Mouse (Mus musculus) spleen, adult 12 weeks (tissue): ENCODE data around the gene Camta1.

ENCODE experiments used
- DNase-seq: peaks from one replicate; pipeline ENCODE4 v3.0.0; 2022; ENCODE audit warnings: low spot score

The Camta1 gene

DNA sequence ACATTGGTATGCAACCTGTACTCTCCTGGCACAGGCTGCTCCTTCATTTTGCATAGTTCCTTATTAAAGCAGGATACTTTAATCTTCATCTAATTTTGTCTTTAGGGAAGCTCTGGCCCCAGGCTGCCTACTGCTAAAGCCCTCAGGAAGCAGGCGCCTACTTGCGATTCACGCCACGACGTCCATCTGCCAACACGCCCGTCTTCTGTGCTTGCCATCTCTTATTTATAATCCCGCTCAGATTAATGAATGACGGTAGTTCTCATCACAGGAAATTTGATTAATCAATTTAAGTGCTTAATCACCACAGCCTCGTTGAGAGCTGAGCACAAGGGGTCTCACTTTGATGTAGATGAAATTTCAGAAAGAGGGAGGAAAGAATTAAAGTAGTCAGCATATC, 546.0 kb downstream of the Camta1 start:
- DNase-seq = no peak

DNA sequence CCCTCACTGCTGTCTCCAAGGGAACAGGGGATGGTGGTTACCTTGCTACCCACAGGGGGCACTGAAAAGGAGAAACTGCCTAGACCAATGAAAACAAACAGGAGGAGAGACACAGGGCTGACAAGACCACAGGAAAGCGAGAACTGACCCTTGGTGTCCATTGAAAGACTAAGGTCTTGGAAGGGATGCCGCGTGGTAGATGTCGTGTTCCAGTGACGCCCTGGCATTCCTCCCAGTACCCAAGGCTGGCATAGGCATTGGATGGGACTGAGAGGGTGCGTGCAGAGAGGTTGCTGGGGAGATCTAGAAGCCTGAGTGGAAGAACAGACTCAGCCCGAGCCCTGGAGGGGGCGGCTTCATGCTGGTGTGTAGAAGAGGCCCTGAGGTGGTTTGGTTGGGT, 550.9 kb downstream of the Camta1 start:
- DNase-seq = no peak

DNA sequence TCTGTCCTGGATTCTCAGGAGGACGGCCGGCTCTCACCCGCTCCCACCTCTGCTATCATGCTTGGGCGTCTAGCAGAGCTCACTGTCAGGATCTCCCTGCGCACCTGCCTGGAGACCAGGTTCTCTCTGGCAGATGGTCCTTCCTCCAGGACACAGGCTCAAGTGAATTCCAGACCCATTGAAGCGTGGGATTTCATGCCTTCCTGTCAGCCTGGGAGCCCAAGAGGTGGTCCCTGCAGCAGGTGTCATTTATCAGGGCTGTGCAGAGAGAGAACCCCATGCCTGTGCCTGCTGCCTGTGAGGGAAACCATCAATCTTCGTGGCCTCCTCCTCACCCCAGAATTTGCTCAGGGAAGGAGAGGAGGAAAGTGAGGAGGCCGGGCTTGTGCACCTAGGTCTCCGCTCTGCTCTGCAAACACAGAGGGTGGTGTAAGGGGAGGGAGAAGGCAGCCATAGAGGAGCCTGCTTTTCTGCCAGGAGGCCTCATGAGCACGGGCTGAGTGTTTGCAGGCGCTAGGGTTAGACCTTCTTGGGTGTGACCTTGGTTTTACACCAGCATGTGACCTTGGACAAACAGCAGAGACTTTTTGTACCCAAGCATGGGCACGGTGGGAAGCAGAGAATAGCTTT, 551.5 kb downstream of the Camta1 start:
- no peak for DNase-seq

DNA sequence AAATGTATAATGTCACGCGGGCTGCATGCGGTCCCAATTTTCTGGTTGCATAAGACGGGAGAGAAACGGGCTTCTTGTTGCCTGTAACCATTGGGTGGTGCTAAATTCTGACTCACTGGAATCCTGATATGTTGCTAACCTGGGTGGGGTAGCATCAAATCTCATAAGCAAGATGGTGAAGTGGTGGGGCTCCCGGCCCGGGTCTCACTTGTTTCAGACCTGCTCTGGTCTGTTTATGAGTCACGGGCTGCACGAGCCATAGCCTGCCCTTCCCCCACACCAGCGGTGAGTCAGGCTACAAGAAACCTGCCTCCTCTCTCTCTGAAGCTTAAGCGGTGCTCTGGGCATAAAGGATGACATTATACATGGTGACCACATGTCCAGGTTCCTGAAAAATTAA, 554.8 kb downstream of the Camta1 start:
- DNase-seq = no peak

DNA sequence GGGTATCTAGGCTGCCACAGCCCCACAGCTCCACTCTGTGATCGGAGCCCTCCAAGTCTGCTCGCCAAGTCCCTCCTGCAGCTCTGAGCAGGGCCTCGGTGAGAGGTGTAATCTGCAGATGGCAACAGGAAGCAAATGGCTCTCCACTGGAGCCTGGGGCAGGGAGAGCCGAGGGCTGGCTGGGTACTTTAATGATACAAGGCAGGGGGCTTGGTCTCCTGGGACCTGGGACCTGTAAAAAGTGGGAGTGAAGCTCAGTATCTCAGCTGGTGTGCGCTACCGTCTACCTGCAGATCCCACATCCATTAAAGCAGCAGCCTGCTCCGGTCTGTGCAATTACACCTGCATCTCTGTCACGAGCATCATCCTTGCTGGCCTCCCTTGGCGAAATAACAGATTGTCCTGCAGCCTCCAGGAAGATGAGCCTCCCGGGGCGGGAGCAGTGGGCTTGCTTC, 555.3 kb downstream of the Camta1 start:
- DNase-seq = no peak

DNA sequence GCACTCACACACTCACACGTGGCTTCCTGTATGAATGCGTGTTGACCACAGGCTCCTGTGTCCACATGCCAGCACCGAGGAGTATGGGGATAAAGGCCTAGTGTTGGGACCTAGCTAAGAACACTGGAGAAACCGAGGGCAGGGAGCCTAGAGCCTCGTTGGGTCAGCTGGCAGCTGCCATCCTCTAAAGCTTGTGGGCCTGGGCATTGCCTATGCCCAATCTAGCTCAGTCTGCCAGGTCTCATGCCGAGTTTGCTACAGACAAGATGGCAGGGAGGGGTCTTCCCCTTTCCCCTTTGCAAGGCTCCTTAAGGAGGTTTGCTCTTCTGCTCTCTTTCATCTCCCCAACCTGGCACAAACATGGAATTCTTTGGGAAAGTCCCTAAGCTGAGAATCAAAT, 555.9 kb downstream of the Camta1 start:
- DNase-seq = no peak

DNA sequence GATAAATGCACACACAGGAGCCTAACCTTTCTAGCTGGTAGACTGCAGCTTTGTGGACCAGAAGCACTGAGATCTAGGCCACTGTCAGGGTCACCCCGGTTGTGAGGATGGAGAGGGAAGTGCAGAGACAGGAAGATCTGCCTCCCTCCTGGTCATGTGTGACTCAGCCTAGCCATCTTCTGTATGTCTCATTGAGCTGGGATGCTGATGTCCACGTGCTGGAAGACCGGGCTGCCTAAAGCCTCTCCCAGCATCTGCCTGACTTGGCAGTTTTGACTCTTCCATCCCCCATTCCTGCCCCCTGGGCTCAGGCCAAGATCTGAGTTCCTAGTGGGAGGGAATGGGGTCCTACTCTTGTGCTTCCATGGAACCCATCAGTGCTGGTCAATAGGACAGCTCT, 557.7 kb downstream of the Camta1 start:
- no peak for DNase-seq

DNA sequence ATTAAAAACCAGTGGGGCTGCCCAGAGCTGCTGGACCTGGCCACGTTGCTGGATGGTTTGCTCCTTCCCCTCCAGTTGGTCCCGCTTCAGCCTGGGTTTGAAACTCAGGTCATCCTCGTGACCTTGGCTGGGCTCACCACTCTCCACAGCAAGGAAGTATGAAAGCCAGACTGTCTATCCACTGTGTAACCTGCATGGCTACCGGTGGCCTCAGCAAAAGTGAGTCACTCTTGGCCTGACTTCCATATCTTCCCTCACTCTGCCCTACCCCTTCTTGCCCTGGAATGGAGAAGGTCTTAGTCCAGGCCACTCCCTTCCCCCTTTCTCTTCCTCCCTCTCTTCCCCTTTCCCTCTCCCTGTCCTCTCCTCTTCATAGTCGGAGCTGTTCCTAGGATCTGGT, 558.2 kb downstream of the Camta1 start:
- no peak for DNase-seq

DNA sequence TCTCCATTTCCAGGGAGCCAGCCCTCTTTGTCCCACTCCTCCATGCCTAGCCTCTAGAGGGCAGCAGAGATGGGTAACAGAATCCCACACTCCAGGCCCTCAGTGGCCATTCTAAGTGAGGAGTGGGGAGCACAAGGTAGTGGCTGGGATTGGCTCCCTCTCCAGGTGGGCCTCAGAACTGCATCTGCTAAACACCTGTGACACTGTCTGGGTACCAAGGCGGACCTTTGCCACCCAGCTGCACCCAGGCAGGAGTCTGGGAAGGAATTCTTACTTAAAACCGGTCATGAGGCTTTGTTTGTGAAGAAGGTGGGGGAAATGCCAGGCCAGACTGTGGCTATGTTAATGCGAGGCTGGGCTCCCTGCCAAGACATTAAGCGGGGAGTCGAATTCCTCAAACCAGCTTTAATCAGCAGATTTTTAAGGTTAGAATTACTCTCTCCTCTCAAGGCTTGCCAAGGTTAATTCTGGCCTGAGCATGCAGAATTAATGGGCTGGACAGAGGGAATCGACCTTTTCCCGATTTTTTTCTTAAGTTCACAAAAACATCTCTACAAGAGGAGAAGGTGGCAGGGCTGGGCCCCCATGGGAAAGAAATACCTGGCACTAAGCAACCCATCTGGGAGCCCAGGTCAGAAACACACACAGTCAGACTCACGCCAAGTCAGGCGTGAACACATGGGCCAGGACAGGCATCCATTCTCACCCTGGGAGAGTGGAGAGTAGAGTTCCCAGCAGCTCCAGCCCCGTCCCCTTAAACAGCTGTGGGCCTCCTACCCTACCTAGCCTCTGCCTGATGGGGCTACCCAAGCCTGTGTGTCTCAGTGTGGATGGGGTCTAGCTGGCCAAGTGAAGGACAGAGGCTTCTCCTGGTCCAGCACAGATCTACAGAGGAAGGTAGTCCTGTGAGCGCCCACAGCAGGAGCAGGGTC, 559.2 kb downstream of the Camta1 start:
- DNase-seq = no peak

DNA sequence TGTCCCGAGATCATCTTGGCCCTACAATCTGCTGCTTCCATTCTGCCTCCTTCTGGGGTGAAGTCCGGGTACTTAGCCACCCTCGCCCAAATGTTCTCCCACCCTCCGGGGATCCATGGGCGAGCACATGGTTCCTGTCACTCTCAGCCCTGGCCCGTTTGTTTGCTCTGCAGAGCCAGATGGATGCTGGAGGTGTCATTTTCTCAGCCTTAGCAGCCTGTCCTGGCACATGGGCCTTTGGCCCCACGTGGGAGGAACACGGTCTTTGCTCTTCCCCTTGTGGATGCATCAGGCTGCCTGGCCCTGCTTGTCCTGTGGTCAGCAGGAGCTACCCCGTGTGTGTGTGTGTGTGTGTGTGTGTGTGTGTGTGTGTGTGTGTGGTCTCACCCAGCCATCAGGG, 560.3 kb downstream of the Camta1 start:
- DNase-seq = no peak

DNA sequence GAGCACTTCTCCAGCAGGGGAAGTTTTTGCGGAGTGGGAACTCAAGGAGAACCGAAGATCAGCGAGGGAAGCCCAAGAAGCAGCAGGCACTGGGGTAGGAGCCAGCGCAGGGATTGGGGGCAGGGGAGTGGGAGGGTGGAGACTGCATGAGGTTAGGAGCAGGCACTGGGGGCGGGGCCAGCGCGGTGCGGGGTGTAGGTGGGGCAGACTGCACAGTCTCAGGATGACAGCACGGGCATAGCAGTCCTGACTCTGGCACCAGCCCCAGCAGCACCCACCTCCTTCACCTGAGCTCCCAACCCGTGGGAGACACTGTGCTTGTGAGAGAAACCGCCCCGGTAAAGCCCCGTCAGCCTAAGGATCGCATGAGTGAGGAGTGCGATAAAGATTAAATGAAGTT, 561.0 kb downstream of the Camta1 start:
- DNase-seq = no peak

DNA sequence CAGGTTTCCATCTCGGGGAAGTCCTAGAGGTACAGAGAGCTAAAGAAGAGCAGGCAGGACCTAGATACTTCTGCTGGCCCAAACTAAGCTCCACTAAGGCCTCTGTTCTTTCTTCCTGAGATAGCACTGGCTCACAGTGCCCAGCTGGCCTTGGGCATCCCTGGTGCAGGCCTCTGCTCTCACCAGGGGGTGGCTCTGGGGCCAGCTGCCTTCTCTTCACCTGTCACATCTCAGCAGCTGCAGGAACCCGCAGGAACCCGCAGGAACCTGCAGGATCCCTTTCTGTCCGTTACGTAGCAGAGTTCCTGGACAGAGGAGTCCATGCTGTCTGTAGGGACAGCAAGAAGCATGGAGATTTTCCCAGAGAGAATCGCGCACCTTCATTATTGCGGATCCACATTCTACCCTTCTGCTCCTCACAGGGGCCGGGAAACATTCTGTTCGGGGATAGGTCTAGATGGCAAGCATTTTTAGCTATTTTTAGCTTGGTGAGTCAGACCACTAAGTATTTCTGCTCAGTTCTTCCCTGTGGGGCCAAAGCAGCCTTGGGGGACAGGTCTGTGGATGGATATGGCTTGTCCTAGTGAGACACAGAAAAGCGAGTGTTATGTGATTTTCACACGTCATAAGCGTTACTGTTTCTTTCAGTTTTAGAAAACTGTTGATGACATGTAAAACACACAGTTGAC, 566.0 kb downstream of the Camta1 start:
- DNase-seq = no peak

DNA sequence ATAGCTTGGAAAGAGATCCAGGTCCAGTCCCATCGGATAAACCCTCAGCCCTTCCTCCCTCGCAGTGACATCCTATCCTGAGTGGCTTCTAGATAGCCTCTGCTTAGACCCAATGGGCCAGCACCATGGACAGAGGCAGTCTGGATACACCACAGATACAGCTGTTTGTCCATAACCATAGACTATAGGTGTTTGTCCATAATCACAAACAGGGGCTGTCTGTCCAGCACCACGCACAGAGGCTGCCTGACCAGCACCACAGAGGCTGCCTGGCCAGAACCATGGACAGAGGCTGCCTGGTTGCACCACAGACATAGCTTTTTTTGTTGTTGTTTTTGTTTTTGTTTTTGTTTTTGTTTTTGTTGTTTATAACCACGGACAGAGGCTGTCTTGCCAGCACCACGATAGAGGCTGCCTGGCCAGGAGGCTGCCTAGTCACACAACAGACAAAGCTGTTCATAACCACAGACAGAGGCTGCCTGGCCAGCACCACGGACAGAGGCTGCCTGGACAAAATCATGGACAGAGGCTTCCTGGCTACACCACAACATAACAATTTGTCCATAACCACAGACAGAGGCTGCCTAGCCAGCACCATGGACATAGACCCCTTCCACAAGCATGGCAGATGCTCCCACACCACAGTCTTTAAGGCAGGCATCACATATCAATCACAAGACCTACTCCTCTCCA, 572.6 kb downstream of the Camta1 start:
- DNase-seq = no peak

DNA sequence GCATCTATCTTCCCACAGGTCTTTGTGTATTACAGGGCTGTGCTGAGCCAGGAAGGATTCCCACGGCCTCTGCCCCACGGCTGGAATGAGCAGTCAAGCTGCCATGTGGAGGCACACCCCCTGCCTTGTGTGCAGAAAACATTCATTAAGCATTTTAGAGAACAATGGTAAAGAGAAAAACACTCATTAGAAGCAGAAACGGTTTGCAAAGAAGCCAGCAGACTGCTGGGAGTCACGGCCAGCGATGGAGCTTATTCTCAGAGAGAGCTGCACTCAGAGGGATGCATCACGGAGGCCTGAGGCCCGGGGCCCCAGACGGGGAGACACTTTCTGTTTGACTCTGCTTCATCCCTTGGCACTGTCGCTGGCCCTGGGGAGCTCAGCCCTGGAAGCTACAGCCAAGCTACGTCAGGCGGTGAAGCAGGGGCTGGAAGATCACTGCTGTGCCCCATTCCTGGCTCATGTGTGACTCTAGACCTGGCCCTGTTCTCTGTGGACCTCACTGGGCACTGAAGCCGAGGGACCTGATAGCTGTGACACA, 575.7 kb downstream of the Camta1 start:
- no peak for DNase-seq

DNA sequence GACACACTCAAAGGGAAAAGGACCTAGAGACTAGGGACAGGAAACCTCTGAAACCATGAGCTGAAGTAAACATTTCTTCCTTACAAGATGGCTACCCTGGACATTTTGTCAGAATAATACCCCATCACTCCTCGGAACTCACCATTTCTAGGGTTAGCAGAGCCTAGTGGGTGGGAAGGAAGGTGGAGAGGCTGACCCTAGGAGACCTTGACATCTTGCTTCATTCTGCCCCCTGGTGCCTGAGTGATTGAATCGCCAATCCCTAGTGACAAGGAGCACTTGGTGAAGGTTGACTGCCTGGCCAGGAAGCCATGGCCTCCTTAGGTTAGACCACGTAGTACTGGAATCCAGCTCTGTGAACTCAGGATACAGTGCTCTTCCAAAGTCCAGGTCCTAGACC, 576.2 kb downstream of the Camta1 start:
- no peak for DNase-seq

DNA sequence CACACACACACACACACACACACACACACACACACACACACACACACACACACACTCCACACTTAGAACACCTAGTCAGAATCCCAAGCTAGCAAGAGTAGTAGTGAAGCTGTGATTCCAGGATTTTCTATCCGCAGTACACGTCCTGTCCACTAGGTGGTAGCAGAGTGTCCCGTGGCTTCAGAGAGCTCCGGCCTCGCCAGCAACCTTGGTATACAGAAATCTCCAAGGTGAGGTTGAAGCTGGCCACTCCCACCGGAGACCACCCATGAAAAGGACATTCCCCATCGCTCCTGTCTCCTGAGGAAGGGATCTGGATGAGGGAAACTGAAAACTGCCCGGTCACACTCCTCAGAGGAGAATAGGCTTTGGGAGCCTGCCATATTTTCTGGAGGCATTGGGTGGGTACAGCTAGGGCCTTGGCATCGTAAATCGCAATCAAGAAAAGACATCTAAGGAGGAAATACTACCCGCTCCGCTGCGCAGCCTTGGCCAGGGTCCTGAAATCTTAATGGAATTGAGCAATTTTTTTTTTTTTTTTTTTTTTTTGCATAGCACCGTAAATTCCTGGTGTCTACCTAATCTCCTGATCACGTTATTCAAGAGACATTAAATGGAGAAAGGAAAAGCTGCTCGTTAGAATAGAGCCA, 578.5 kb downstream of the Camta1 start:
- DNase-seq = no peak

DNA sequence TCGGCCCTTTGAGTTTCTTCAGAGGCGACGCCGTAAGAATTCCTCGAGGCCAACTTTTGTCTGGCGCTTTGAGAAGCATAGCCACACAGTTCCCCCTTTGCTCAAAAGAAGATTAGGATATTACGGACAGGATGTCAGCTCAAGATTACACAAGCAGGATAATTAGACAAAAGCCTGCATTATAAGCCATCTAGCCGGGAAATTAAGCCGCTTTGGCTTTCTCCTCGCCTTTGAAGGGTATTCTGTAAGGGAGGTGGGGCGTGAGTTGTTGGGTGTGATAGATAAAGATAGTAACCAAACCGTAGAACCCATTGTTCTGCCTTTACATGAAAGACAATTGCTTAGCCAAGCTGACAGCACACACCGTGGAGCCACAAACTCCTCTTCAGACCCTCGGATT, 579.6 kb downstream of the Camta1 start:
- no peak for DNase-seq

DNA sequence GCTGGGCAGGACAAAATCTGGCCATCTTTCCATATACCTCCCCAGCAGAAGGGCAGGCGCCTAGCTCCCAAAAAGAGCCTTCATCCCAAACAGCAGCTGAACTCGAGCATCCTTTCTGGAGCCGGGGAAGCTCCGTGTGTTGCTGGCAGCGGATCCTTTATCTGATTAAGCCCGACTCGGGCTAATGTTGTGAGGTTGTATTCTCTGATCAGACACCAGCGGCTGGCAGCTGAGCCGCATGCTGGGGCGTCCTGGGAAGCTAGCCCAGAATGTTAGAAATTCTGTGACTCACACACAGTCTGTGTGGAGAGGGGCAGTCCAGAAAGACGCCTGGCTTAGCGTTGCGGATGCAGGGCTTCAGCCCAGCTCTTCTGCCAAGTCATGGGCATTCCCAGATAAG, 586.4 kb downstream of the Camta1 start:
- DNase-seq = no peak

DNA sequence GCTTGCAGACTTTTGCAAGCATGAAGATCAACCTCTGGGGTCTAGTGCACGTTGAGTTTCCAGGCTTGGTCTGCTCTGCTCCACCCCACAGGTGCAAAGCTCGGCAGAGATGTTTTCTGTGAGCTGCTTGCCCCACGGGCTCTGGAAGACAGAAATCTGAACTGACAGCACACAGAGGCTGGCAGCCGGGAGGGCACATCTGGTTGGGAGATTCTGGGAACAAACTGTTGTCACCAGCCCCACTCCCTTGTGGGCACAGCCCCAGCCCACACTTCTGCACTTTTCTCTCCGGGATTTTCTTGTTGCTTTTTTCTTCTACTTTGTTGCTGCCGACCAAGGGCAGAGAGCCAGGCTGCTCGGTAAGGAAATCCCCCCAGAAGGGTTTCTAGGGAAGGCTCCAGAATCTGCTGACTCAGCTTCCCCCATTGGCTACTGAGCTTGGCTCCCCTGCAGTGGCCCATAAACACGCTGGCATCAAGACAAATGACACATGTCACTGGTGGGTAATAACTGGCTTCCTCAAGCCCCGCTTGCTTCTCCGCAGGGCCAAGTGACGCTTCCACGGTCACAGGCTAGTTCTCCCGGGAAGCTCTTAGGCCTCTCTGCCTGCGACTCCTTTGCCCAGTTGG, 597.8 kb downstream of the Camta1 start:
- no peak for DNase-seq

DNA sequence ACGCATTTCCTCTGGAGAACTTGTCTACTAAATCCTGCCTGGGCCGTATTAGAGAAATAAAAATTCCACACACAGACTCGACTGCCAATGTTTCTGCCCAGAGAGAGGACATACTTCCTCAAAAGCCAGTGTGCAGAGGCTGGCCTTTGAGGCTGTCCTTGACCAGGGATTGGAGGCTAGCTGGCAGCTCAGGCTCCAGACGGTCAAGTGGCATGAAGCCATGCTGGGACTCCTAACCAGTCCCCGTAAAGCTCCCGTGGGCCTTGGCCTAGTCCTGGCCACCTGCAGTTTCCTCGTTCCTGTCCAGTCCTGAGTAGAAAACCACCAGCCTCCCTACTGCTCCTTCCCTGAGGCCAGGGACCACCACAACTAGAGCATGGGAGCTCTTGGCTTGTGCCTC, 598.6 kb downstream of the Camta1 start:
- DNase-seq = no peak

DNA sequence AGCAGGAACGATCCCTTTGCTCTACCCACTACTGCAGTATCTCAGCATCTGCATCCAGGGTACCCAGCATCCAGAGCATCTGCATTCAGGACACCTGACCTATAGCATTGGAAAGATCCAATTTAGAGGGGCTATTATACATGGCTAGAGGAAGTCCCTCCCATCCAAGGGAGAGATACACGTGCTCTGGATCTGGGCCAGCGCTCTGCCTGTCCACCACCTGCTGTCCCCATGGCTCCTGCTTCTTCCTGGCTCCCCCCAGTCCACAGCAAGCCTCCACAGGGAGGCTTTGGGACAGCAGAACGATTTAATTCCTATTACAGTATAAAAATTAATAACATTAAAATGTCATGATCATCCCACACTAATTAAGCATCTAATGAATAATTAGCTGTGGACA, 605.1 kb downstream of the Camta1 start:
- no peak for DNase-seq
